In genomic region chr16:32764550-32764949, GRCm38 (mm10) we compare ENCODE assay signal across 1 mouse cellular context.
TF ChIP-seq lines count a peak whose summit lies in the region.

No protein-coding gene starts in this region.

TF ChIP-seq in CH12.LX, 34 proteins besides CTCF, POLR2A, EP300 and RAD21:
- TF ChIP-seq SMC3 (IDR thresholded peaks at IDR 0.05; ENCODE audit: low read depth, low read length) (peak; percentile 61), NRF1 (IDR thresholded peaks at IDR 0.05; ENCODE audit: low read depth, low read length) (no peak)
